Mouse (Mus musculus) heart, embryonic 14.5 days (tissue): ENCODE measurements around the gene Arih1. TPM values are rescaled to one million over a fixed set of nuclear protein-coding genes. Genes with fewer than 3 reads are reported as not detected.

ENCODE experiments used
- polyA plus RNA-seq: library from polyadenylated mRNA; unstranded; fragments of >200 nt; fragmentation: Nextera tagmentation; extraction: Ambion mirVana; gene quantifications from 2 replicates; pipeline ENCODE4 v1.2.1, GENCODE M21; 2014

Gene Arih1
- polyA plus RNA-seq, 1 experiment from 2014 or later, result 18.3 TPM

Other genes starting within 250 kb of the Arih1 start
- 24.0 and 24.1 TPM in 2 replicates for gene Adpgk, start 195.1 kb downstream of the Arih1 start, polyA plus RNA-seq
- 7.4 and 8.3 TPM in 2 replicates for gene Bbs4, start 133.1 kb downstream of the Arih1 start, polyA plus RNA-seq
- gene Hexa, start 52.9 kb upstream of the Arih1 start, polyA plus RNA-seq, result 87.6 and 91.4 TPM in 2 replicates
- 0.55 TPM in 1 of 2 replicates, not detected in the other for gene Tmem202, start 53.2 kb upstream of the Arih1 start, polyA plus RNA-seq
- gene Celf6, start 91.3 kb upstream of the Arih1 start, polyA plus RNA-seq, result 0.16 and 0.34 TPM in 2 replicates
- 19.5 and 24.6 TPM in 2 replicates for gene Parp6, start 130.7 kb upstream of the Arih1 start, polyA plus RNA-seq
- 1,792 and 1,798 TPM in 2 replicates for gene Pkm, start 169.8 kb upstream of the Arih1 start, polyA plus RNA-seq
- gene Gramd2, start 193.5 kb upstream of the Arih1 start, polyA plus RNA-seq, result 0.27 and 0.43 TPM in 2 replicates